Mouse (Mus musculus) liver, embryonic 14.5 days (tissue): ENCODE data around the gene Uba6.

ENCODE experiments used
- CTCF ChIP-seq: IDR thresholded peaks from 2 replicates; pipeline ENCODE4 v1.5.1; 2016; ENCODE audit warnings: antibody characterized with exemption, low read depth, control low read depth
- EP300 ChIP-seq: IDR thresholded peaks from 2 replicates; pipeline ENCODE4 v1.6.1; 2016; ENCODE audit warnings: antibody characterized with exemption, low read depth

DNA sequence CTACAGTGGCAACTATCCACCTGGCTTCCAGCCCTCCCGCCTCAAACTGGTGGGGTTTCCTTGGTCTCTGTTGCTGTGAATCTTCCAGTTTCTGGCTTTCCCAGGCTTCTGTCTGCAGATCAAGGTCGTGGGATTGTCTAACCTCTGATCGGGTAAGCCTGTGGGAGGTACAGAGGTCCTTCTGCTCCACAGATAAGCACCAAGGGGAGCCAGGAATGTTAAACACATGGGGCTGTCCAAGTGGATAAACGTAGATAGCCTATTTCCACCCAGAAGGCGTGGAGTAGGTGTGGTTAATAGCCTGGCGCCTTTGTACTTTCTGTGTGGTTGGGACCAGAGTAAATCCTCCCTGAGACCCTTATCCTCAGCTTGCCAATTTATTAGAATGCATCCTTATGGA is 14.8 kb upstream of the Uba6 start:
- TF ChIP-seq EP300: no peak
- TF ChIP-seq CTCF: no peak
